Mouse (Mus musculus) lung, postnatal 0 days (tissue): ENCODE measurements around the gene Rph3a.
"Not testable (repeated sequence)": the region's sequence is repeated elsewhere in the genome, so short reads cannot be mapped to it uniquely, and the experiment has no call there.

Experiments
- CTCF ChIP-seq: IDR thresholded peaks from 2 replicates; pipeline ENCODE4 v1.5.1; 2016; ENCODE audit warnings: antibody characterized with exemption, mild to moderate bottlenecking
- EP300 ChIP-seq: IDR thresholded peaks from 2 replicates; pipeline ENCODE4 v1.6.1; 2016; ENCODE audit warnings: antibody characterized with exemption, mild to moderate bottlenecking, control low read depth

DNA sequence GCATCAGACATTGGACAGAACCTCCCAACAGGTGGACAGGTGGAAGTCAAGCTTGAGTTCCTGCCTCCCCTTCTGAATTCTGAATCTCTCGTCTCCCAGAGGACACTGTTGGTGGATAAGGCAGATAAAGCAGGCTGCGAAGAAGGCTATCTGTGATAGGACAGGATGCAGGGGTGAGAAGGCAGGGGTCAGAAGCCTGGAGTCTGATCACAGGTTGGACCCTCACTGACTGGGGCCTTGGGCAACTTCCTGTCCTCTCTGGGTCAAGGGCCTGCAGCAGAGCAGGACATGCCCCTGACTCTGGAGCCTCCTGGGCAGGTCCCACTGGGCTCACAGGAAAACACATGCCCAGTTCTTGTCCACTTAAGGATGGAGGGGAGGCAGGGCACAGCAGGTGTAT, 83.6 kb downstream of the Rph3a start:
- not testable (repeated sequence) for TF ChIP-seq CTCF, EP300
